Mouse (Mus musculus) heart, adult 11 months (tissue): ENCODE results near the gene Faim2.

Experiments used
- DNase-seq: peaks from one replicate; pipeline ENCODE4 v3.0.0; 2022

Faim2 gene

DNA sequence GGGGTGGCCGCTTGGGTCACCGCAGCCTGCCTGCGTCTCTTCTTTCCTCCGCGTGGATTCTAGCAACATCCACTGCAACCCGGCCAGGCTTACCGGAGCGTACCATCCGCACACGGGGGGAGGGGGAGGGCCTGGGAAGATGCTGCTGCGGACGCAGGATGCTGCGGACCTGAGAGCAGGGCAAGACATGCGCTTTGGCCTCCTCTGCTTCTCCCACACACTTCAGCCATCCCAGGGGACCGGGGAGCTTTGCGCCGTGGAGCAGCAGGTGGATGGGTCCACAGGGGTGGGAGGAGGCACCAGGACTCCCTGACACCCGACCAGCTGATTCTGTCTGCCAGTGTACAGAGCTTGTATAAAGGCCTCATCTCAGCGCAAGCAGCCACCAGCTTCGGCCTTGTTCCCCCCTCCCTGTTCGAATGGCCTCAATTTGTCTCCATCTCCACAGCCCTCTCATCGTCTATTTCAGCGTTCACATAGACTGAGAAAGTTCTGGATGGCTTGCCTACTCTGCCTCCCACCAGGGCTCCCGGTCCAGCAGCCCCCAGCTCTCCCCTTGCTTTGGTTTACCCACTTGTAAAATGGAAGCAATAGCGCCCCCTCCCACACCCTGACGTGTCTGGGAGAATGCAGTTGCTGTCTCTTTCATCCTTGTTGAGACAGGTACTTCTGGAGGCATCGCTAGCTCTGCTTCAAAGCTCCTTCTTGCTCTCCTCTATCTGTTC lies at the start of gene Faim2:
TSS of gene Faim2 (minus strand) at position 537 of the 725 bp plus-strand sequence.
- no peak for DNase-seq

GRCm38 (mm10) chr15:99569123-99569522 lies 41.2 kb upstream of the Faim2 start:
- no peak for DNase-seq

DNA sequence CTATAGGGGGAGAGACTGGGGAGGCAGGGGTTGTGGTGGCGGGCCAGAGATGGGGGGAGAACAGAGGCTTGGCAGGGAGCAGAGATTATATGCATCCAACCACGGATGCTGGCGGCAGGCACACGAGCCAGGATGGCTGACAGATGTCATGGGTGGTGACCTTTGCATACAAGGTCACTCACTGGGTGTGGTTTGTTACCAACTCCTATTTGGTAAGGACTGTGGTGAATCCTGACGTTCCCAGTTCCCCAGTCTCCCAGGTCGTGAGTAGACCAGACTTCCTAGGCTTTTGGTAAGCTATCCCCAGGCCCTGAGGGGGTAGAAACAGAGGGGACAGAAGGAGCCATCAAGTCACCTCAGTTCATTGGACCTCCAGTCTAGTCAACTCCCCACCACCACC lies 40.7 kb upstream of the Faim2 start:
- no peak for DNase-seq

DNA sequence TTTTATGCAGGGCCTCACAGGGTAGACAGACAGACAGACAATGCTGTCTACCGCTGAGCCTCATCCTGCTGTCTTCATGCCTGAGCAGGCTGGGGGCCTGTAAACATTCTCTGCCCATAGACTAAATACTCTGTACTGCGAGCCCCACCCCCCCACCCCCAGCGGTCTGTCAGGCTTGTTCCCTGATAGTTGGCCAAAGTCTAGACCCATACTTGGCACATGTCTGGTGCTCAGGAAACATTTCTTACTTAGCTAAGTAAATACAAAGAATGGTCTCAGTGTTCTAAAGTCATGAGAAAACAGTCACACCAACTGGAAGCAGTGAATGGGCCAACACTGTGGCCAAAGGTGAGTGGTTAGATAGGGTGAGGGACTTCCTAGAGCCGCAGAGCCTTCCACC lies 39.4 kb upstream of the Faim2 start:
- DNase-seq = no peak

- no peak for DNase-seq
These were observed 32.3 kb upstream of the Faim2 start for GRCm38 (mm10) chr15:99560246-99560645.

GRCm38 (mm10) chr15:99558947-99559346 lies 31.0 kb upstream of the Faim2 start:
- DNase-seq = no peak

GRCm38 (mm10) chr15:99553767-99554166 lies 25.8 kb upstream of the Faim2 start:
- no peak for DNase-seq

GRCm38 (mm10) chr15:99549901-99550300 lies 21.9 kb upstream of the Faim2 start:
- DNase-seq = no peak

DNA sequence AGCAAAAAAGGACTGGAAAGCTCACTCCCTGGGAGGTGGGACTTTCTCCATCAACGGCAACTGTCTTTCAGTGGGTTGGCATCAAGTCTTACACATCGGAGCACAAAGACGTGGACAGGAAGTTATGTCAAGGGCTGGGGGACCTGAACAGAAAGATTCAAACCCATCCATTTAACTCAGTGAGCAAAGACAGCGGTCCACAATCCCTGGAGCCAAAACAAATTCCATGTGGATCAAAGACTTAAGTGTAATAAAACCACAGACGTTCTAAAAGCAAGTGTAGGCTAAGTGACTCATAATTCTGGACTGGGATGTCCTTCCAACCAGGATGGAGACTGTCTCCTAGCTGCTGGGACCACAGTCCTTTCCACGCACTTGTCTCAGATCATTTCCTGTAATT lies 19.8 kb upstream of the Faim2 start:
- no peak for DNase-seq

DNA sequence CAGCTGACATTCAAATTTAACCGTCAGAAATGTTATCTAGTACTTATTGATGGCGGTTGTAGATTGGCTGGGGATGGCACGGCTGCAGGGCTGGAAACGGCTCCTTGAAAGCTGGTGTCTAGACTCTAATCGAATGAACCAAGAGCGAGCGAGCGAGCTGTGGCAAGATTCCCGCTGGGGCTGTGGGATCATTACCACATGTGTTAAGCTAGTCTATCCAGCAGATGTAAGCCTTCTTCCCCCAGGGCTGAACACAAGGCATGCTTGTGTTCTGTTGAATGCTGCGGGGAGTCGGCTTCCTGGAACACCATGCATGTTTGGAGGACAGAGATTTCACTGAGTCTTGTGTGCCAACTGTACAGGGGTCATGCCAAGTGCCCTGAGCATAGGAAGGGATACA lies 18.6 kb upstream of the Faim2 start:
- DNase-seq = no peak

DNA sequence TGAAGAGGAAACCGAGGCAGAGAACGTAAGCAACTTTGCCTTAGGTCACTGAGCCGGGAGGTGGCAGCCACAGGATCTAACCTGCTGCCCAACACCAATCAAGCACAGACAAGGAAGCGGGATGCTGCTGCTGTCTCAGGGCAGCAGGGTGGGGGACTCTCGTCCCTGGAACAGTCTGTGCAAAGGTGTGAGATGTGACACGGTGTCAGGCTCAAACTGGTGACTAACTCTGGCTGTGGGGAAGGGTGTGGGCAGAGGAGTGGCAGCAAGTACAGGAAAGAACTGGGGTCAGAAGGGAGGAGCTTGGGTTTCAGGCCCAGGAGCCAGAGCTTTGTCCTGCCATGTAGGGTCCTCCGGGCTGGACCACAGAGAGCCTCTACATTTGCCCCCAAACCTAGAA lies 16.1 kb upstream of the Faim2 start:
- no peak for DNase-seq

DNA sequence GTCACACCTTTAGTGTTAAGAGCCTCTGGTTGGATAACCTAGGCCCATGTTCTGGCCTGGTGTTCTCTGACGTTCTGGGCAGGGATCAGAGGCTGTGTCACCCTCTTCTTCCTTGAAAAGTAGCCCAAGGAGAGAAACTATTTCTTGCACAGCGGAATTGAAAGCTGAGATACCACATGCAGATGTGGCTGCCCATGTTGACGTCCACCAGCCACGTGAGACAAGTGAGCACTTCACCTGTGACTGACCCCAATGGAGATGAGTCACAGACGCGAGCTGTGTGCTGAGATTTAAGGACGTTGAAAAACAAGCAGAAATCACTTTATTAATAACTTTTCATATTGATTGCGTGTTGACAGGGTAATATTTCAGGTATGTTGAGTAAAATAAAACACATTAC lies 11.9 kb upstream of the Faim2 start:
- no peak for DNase-seq

DNA sequence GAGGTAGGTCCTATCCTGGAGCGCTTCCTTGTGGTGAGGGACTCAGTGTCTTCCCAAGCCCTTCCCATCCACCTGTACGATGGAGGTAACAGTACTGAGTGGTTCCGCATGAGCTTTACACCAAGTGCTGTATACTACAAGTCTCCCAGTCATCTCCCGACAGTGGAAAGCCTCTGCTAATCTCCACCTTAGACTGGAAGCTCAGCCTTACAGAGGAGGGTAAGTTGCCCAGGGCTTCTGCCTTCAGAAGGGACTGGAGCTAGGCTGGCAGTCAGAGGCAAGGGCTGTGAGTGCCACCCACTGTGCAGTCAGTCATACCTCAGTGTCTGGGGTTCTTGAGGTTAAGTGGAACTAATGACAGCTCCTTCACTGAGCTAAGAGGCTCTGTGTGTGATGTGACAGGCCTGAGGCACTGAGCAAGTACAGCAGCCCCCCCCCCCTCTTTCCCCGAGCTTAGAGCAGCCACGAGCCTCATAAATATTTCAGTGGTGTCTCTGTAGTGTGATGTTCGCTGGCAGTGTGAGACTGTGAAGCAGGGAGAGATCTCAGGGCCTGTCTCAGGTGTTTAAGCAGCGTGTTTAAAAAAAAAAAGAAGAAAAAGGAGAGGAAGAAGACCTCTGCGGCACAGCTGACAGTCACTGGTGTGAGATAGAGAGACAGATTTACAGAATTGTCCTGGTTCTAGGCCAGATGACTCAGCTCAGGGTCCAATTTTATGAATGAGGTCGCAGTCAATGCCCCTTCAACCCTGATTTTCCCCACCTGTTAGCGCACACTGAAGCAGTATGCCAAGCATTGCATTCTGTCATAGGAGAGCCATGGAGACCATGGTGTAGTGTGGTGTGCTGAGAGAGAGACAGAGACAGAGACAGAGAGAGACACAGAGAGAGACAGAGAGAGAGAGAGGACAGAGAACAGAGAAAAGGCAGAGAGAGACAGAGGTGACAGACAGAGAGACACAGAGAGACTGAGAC lies 9.2 kb upstream of the Faim2 start:
- DNase-seq = no peak

- no peak for DNase-seq
These were observed 4.1 kb upstream of the Faim2 start for GRCm38 (mm10) chr15:99532023-99532422.

DNA sequence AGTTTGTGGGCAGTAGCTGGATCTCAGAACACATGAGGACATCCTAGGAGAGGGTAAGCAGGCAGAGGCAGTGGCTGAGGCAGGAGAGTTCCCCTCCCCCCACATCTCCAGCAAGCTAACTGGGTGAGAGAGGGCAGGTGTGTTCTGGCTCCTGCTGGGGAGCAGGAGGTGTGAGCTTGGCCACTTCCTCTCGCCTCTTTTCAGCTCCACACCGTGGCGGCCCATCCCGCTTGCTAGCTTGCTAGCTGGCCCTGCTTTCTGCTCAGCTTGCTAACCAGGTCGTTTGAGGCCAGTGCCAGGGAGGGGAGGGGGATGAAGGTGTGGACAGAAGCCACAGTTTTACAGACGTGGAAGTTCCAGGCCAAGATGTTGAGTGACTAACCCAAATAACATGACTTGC lies 3.2 kb upstream of the Faim2 start:
- DNase-seq = no peak

GRCm38 (mm10) chr15:99526681-99527080 lies 1.3 kb downstream of the Faim2 start:
- no peak for DNase-seq

DNA sequence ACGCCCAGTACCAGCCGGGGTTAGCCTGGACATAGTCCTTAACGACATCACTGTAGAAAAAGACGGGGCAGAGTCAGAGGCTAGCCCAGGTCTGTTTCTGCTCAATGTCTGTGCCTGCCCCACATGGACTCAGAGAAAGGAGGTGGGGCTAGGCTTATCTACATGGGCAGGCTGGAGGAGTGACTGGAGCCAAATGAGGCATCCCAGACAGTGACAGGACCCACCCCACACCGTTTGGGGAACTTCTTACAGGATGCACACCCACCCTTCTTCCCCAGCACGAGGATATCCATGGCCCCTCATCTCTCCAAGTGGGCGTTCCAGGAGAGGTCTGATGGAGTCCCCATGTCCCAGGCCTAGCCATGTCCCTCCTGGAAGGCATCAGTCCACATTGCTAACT lies 7.7 kb downstream of the Faim2 start:
- DNase-seq = no peak

- no peak for DNase-seq
These were observed 8.3 kb downstream of the Faim2 start for GRCm38 (mm10) chr15:99519626-99520025.

- no peak for DNase-seq
These were observed 10.2 kb downstream of the Faim2 start for GRCm38 (mm10) chr15:99517715-99518114.

- no peak for DNase-seq
These were observed 11.2 kb downstream of the Faim2 start for GRCm38 (mm10) chr15:99516715-99517114.

GRCm38 (mm10) chr15:99511797-99512525 lies 16.0 kb downstream of the Faim2 start:
- DNase-seq = no peak

DNA sequence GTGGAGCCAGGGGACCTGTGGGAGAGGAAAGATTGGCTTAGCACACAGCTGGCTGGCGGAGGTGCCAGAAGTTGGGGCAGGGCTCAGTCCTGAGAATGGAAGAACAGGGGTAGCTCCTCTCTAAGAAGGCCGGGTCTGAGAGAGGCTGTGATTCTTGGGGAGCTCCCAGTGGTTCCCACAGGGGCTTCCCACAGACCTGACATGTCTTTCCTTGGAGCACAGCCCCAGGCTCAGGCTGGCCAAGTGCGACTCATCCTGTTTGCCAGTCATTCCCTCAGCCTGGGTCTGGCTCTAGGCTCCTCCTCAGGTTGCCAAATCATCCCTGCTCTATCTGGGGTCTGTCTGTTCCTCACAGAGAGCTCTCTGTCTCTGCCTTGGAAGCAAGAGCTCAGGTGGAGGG lies 17.3 kb downstream of the Faim2 start:
- no peak for DNase-seq

DNA sequence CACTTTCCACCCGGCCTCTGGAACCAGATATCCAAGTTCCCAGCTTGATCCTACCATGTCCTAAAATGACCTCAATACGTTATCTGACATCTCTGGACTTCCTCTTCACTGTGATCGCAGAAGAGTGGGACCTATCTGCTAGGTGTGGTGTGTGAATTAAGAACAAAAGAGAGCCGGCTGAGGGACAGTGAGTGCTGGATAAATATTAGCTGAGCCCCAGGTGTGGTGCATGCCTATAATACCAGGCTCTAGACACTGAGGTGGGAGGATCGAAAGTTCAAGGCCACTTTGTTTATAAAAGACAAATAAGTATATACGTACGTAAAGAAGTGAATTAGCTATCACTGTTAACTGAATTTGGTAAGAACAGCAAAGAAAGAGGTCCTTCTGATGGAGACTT lies 18.1 kb downstream of the Faim2 start:
- DNase-seq = no peak
